Mouse (Mus musculus): ENCODE measurements at regions not wholly inside any gene's neighbourhood (a gene's known extent, or its start where the extent isn't known, plus 50 kb on each side); places are given as distances from the start of the nearest gene placed in this dataset.
A peak's percentile ranks its signal among the peaks of the same experiment; 100 is the strongest.
"Not testable (repeated sequence)": the region's sequence is repeated elsewhere in the genome, so short reads cannot be mapped to it uniquely, and the experiment has no call there.

- no peak for DNase-seq (ENCODE audit: low read depth, low spot score)
Measured at GRCm38 (mm10) chr5:50343681-50344080, 284.9 kb upstream of the Adgra3 start.

- no peak for DNase-seq (ENCODE audit: low read depth, low spot score)
Measured at GRCm38 (mm10) chr5:50309491-50309890, 250.7 kb upstream of the Adgra3 start.

GRCm38 (mm10) chr5:50303859-50304480 is 245.2 kb upstream of the Adgra3 start:
- DNase-seq (ENCODE audit: low read depth, low spot score), result no peak

DNA sequence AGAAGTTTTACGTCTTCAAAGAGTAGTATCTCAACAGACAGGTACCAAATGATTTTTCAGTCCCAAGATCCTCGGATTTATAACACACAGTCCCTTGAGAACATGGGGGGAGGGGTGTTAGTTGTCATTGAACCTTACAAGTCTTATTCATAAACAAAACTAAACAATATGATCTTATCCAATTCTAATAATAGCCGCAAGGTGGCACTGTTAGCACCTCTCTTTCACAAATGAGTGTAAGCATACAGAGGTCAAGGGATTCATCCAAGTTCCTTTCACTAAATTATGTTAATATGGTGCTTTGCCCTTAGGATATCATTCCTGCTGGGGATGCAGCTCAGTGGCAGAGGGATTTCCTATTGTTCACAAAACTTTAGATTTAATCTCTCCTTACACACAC is 235.0 kb upstream of the Adgra3 start:
- DNase-seq (ENCODE audit: low read depth, low spot score), result no peak

- no peak for DNase-seq (ENCODE audit: low read depth, low spot score)
Measured at GRCm38 (mm10) chr5:50290879-50291410, 232.1 kb upstream of the Adgra3 start.

GRCm38 (mm10) chr5:50260417-50260816 is 201.6 kb upstream of the Adgra3 start:
- DNase-seq (ENCODE audit: low read depth, low spot score), result no peak

GRCm38 (mm10) chr5:50258017-50258416 is 199.2 kb upstream of the Adgra3 start:
- DNase-seq (ENCODE audit: low read depth, low spot score), result no peak

GRCm38 (mm10) chr5:50234111-50234510 is 175.3 kb upstream of the Adgra3 start:
- no peak for DNase-seq (ENCODE audit: low read depth, low spot score)

DNA sequence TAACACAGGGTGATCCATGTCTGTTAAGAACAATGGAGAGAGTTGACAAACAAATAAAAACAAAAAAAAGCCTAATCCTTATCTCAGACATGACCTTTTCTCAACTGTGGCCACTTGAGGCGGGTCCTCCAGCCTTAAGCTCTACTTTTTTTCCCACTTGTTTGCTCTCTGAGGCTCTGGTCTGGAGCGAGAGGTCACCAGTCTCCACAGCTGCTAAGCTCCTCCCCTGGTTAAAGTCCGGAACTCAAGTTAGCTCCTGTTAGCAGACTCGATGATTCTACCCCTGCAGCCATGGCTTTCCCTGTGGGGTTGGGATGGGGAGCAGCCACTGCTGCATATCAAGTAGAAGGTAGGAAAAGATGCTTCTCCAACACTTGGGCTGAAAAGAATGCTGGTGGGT is 158.2 kb upstream of the Adgra3 start:
- DNase-seq (ENCODE audit: low read depth, low spot score), result no peak

GRCm38 (mm10) chr5:50215960-50216359 is 157.2 kb upstream of the Adgra3 start:
- no peak for DNase-seq (ENCODE audit: low read depth, low spot score)

GRCm38 (mm10) chr5:50202307-50203010 is 143.7 kb upstream of the Adgra3 start:
- DNase-seq (ENCODE audit: low read depth, low spot score), result no peak

- no peak for DNase-seq (ENCODE audit: low read depth, low spot score)
Measured at GRCm38 (mm10) chr5:50196423-50196822, 137.6 kb upstream of the Adgra3 start.

GRCm38 (mm10) chr5:50195993-50196392 is 137.2 kb upstream of the Adgra3 start:
- no peak for DNase-seq (ENCODE audit: low read depth, low spot score)

DNA sequence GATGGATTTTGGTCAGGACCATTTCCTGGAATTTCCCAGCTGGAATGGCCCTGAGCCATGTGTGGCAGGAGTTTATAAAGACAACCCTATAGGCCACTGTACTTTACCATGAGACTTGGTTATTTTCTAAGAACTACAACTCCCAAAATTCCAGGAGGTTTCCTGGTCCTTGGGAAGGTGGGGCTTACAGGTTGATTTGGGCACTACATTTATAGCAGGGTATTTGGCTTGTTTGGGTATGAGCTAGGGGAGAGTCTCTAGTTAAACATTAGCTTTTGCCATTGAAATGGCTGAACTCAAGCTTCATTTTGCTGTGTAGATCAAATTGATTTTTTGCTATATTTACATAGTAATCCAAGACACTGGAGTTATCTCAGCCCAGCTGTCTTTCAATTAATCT is 130.6 kb upstream of the Adgra3 start:
- no peak for DNase-seq (ENCODE audit: low read depth, low spot score)

DNA sequence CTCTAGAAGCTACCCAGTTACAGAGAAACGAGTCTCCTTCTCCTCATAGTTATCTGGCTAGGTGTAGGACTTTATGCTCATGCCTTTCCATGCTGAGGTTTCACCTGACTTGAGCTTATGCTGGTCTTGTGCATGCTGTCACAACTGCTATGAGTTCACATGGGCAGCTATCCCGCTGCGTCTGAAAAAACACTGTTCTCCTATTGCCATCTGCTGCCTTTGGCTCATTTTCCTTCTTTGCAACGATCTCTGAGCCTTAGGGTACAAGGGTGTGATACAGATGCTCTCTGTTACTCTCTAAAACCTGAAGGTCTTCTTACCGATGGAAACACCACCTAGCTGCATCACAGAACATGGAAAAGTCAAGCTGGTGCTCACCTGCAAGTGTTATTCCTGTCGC is 123.9 kb upstream of the Adgra3 start:
- DNase-seq (ENCODE audit: low read depth, low spot score), result no peak

- DNase-seq (ENCODE audit: low read depth, low spot score), result no peak
Measured at GRCm38 (mm10) chr5:50156557-50156956, 97.8 kb upstream of the Adgra3 start.

- DNase-seq (ENCODE audit: low read depth, low spot score), result not testable (repeated sequence)
Measured at GRCm38 (mm10) chr5:50155170-50155860, 96.5 kb upstream of the Adgra3 start.

- no peak for DNase-seq (ENCODE audit: low read depth, low spot score)
Measured at GRCm38 (mm10) chr5:50146926-50147325, 88.1 kb upstream of the Adgra3 start.

GRCm38 (mm10) chr5:50145458-50146083 is 86.8 kb upstream of the Adgra3 start:
- DNase-seq (ENCODE audit: low read depth, low spot score), result no peak

GRCm38 (mm10) chr5:50130202-50130601 is 71.4 kb upstream of the Adgra3 start:
- peak; percentile 54 for DNase-seq (ENCODE audit: low read depth, low spot score)

DNA sequence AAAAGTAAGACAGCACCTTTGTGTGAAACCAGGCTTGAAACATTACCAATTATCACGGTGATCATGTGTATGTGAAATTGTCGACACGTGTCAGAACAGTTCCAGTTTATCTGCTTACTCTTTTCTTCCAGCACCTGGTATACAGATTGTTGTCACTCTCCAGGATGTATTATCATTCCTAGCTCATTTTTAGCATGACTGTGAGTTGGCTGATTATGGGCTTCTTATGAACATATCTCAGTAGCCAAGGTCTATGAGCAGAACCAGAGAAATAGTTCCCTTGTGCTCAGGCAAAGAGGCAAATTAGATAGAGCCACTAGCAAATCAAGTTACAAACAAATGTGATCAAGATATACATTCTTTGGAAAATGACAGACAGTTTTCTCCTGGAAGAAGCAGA is 70.2 kb upstream of the Adgra3 start:
- DNase-seq (ENCODE audit: low read depth, low spot score), result peak; percentile 46

- peak; percentile 52 for DNase-seq (ENCODE audit: low read depth, low spot score)
Measured at GRCm38 (mm10) chr5:50126594-50126993, 67.8 kb upstream of the Adgra3 start.
